Mouse (Mus musculus): ENCODE measurements around the gene Thsd4.
"Not testable (repeated sequence)": the region's sequence is repeated elsewhere in the genome, so short reads cannot be mapped to it uniquely, and the experiment has no call there.

Gene Thsd4

DNA sequence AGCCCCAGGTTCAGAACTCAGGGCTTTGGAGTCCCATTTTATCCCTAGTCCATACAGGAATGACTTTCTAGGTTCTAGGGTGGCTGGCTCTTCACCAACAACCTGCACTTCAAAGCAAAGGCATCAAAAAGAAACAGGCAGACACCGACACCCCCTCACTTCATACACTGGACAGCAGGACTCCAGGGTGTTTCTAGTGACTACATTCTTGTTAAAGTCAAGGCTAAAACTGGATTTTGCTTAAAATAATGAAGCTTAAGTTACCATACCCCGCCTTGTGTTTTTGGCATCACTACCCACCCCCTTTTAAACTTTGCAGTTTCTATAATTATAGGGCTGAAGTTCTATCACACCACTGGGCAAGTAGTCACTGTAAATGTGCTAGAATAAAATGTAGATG is 225.6 kb downstream of the Thsd4 start:
- no peak for DNase-seq

- no peak for DNase-seq
Observed at GRCm38 (mm10) chr9:60295199-60295598, 226.6 kb downstream of the Thsd4 start.

DNA sequence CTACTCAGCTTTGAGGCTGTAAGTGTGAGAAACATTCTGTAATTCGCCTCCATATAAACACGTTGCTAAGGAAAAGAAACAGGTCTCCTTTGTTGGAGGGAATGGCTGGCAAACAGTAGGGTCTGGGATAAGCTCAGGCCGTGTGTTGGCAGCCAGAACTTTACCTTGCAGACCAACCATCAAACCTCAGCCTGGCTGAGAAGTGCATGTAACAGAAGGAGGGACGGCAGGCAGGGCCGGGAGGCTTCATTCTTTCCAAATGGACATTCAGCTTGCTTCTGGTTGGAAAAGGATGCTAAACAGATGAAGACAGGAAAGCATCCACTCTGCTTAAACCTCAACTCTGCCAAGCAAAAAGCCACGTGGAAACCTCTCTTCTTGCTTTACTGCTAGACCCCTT is 228.7 kb downstream of the Thsd4 start:
- DNase-seq, result no peak

DNA sequence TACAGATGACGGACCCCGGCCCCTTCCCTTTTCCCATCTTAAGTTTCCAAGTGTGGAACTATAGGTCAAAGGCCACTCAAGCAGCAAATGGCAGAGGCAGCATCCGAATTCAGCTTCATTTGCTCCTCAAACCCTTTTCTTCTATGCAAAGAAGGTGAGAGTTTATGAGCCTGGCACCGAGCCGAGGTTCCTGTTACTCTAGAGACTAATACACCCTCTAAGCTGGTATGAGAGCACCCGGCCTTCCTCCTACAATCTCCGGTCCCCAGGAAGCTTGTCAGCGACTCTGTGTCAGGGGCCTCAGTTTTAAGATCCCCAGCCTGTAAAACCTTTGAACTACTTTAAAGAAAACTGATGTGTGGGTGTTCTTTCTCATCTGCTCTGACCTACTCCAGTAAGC is 231.1 kb downstream of the Thsd4 start:
- DNase-seq, result no peak

- DNase-seq, result no peak
Observed at GRCm38 (mm10) chr9:60288789-60289188, 233.1 kb downstream of the Thsd4 start.

GRCm38 (mm10) chr9:60286390-60286789 is 235.5 kb downstream of the Thsd4 start:
- DNase-seq, result no peak

GRCm38 (mm10) chr9:60285047-60285462 is 236.8 kb downstream of the Thsd4 start:
- no peak for DNase-seq

DNA sequence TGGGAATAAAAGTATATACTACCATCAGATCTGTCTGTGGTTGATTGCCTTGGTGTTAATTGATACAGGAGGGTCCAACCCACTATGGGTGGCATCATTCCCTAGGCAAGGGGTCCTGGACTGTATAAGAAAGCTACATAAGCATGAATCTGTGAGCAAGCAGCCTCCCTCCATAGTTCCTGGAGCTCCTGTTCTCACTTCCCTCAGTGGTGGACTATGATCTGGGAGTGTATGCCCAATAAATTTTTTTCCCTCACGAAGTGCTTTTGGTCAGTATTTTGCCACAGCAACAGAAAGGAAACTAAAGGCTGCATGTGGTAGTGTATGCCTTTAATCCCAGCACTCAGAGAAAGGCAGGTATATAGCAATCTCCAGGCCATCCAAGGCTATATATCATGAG is 237.5 kb downstream of the Thsd4 start:
- DNase-seq, result no peak

GRCm38 (mm10) chr9:60283546-60283945 is 238.3 kb downstream of the Thsd4 start:
- DNase-seq, result no peak

- no peak for DNase-seq
Observed at GRCm38 (mm10) chr9:60281281-60281680, 240.6 kb downstream of the Thsd4 start.

DNA sequence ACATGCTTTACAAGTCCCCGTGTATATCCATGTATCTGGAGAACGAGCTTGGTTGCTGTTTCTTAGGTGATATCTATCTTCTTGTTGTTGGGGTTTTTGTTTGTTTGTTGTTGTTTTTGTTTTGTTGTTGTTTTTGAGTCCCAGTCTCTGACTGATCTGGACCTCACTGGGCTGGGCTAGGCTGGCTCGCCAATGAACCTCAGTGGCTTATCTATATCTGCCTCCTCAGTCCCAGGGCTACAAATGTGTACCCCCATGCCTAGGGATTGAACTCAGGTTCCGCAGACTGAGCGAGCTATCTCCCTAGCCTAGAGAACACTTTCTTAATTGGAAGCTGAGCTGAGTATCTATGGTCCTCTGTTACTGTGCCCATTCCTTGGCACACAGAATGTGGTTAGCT is 241.1 kb downstream of the Thsd4 start:
- no peak for DNase-seq

DNA sequence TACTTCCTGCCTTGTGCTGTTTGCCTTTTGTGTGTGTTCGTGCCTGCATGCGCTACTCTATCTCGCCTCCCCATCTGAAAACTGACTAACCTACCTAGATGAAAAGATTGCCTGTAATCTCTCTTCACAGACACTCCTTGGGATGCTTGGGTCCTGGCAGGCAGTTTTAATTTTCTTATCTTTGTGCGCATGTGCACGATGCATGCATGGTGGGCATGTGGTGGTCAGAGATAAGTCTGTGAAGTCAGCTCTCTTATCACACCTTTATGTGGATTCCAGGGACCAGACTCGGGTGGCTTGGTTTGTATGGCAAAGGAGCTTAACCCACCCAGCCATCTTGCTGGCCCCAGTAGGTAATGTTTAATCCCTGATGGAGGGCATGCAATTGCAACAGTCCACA is 242.3 kb downstream of the Thsd4 start:
- no peak for DNase-seq

DNA sequence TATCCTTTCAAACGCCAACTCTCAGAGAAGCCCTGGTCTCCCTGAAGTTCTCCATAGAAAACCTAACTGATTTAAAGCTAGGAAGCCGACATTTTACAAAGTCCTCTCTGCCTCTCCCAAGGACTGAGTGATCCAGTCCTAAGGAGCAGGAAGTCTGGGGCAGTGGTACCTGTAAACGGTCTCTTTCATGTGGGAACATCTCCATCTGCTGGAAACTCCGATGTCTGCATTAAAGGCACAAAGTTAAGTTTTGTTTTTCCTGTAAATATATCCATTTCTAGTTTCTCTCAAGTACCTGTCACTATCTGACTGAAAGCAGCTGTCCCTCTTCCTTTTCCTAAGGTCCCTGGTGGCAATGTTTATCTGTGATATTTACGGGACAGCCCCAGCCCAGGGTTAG is 245.5 kb downstream of the Thsd4 start:
- DNase-seq, result no peak

DNA sequence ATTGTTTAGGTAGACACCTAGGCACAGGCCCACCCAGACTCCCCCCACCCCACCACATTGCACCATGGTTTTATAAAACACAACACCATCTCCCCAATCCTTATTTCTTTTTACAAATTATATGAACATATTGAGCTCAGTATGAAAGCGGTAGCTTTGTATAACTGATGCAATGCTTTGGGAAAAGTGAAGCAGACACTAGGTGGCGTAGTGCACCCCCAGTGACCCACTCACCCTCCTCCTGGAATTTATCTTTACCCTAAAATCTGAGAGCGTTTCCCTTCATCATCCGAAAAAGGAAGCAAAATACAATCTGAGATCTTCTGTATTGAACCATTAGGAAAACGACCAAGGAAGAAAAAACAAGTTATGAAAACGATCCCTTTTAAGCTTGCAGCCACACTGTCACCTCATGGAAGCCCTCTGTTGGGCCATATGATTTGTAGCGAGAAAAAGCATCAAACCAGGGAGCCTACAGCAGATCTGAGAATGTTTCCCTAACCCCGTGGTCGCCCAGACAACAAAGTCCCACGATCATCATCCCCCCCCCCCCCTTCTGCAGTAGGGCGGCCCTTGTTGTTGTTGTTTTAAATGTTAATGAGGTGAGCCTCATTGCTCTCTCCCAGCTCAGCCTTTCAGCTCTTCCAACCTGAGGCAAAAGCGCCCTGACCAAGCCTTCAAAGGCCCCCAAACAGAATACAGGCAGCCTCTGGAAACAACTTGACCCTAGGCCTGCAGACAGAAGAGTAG is 246.3 kb downstream of the Thsd4 start:
- peak; percentile 66 for DNase-seq

- DNase-seq, result no peak
Observed at GRCm38 (mm10) chr9:60274503-60274902, 247.3 kb downstream of the Thsd4 start.

DNA sequence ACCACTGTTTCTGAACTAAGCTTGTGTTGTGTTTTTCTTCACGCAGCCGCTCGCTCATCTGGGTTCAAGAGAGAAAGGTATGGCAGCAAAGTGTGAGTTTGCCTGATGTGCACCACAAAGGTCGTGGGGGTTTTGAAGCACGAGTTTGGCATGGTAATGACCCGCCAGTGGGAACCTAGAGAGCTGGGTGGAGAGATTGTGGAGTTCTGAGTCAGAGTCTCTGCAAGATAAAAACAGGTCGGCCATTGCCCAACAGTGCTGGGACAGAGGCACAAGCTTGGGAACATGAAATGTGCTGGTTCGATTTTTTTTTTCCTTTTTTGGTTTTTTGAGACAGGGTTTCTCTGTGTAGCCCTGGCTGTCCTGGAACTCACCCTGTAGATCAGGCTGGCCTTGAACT is 249.5 kb downstream of the Thsd4 start:
- DNase-seq, result not testable (repeated sequence)

- no peak for DNase-seq
Observed at GRCm38 (mm10) chr9:60271940-60272339, 249.9 kb downstream of the Thsd4 start.

GRCm38 (mm10) chr9:60269807-60270206 is 252.0 kb downstream of the Thsd4 start:
- DNase-seq, result no peak

GRCm38 (mm10) chr9:60267273-60267626 is 254.6 kb downstream of the Thsd4 start:
- no peak for DNase-seq

DNA sequence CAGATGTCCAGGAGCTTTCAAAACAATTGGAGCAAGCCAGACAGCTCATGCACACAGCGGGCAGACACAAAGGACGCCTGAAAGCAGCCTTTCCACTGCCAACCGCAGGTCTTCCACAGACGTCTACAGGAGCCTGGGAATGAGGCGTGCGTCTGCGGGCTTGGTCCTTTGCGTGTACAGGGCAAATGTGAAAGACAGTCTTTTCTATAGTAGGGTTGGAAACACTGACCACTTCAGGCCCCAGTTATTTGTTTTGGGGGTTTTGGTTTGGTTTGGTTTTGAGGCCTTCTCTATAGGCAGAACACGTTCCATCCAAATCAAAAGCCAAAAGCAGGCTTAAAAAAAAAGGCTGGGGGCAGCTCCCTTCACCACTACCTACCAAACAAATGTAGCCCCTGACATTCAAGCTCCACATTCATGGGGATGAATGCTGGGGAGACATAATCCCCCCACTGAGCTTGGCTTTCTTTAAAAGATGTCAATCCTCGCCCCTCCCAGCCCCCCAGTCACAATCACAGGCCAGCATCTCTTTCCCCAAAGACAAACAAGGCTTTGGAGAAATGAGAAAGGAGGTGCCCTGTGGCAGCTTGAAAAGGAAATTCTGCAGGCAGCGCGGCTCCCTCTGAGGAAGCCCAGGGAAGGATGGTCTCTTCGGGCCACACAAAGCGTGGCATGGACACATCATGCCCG is 255.1 kb downstream of the Thsd4 start:
- no peak for DNase-seq

DNA sequence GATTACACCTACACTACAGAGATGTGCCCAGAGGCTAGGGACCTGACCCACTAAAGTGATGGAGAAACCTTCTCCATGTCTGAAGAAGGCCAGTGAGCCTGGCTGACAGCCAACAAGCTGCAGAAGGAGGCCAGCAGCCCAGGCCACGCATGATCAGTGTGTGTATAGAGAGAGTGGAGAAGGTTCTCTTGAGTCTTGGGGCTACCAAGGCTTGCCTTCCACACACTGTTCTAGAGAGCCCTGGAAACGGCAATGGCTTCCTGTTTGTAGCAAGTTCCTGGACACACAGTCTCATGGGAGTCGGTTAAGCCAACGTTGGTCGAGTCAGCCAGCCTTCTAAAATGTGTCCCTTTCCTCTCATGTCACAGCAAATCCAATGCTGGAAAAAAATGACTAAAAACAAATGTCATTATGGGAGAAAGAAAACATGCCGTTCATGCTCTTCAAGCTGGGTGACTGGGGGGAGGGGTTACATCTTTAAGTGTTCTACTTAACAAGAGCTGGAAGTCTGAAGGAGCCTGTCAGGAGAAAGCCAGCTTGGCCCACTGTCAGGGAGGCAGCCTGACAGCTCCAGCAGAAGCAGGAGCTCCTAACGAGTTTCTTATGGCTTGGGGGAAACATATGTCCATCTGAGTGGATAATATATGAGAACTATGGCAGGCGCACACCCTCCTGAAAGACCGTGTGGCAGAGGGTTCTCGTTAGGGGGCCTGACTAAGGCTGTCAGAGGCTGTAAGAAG is 257.1 kb downstream of the Thsd4 start:
- DNase-seq, result peak; percentile 4

- DNase-seq, result no peak
Observed at GRCm38 (mm10) chr9:60262515-60263140, 259.2 kb downstream of the Thsd4 start.

DNA sequence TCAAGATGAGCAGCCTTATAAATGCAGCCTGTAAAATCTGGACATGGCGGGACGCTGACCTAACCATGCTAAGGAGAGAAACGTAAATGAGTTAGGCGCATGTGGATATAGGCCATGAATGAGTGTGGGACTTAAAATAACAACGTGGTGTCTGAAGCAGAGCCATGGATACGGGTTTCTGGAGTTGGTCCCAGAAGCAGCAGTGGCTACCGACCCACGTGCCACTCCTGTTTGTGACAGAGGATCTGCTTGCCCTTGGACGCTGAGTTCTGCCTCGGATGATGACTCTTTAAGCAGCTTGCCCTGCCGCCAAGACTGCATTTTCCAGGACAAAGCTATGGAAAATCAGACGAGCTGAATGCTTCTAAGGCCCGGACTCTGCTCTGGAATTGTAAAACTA is 262.2 kb downstream of the Thsd4 start:
- no peak for DNase-seq

DNA sequence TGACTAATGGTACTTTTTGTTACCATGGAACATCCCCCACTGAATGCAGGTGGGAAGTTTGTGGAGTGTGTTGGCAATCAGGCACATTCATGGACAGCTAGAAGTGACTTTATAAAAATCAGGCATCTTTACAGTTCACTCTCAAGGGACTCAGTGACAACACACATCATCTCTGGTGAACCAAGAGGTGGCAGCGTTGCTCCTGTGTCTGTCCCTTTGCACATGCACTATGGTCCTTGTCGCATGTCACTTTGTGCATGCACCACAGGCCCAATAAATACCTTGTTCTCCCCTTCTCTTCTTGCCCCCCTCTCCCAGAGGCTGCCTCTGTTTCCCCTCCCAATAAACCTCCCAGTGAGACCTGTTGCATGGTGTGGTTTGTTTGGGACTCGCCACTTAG is 270.1 kb downstream of the Thsd4 start:
- no peak for DNase-seq
